Mouse (Mus musculus): ENCODE data around the gene Nutf2. TPM values are rescaled to one million over a fixed set of nuclear protein-coding genes. Genes with fewer than 3 reads are reported as not detected.

The Nutf2 gene
- polyA plus RNA-seq, 1 experiment = 61.6 TPM

GRCm38 (mm10) chr8:105897801-105898480, 37.6 kb downstream of the Nutf2 start:
- WGBS = 82% methylated on average over 9 of the region's 9 CpGs
- TF ChIP-seq POLR2A (IDR thresholded peaks at IDR 0.05; ENCODE audit: low read depth, low read length) (no peak), CTCF (conservative IDR thresholded peaks at IDR 0.05; ENCODE audit: insufficient read depth, insufficient read length, low read depth, low read length) (no peak)

GRCm38 (mm10) chr8:105900180-105900940, 40.0 kb downstream of the Nutf2 start, which contains the start of gene Pskh1:
TSS of gene Pskh1 (plus strand) at chr8:105900441.
- H3K27ac ChIP-seq (ENCODE audit: insufficient read depth, low read depth, low read length) = peak within 1 kb of the TSS; percentile 59
- no peaks in the 10 kb centered on the region; the same call in 1 of the 2 replicates for H3K36me3 ChIP-seq (ENCODE audit: control insufficient read depth, insufficient read depth, low read length)
- peak within 1 kb of the TSS; percentile 90 for H3K4me3 ChIP-seq (ENCODE audit: insufficient read depth, low read depth, low read length)
- WGBS = under 1% methylated on average over 68 of the region's 68 CpGs
- peak; percentile 95 for DNase-seq
- no peaks in the 10 kb centered on the region for H3K27me3 ChIP-seq (replicated peaks; ENCODE audit: control insufficient read depth, insufficient read depth, low read length)
- H3K4me1 ChIP-seq (ENCODE audit: control insufficient read depth, insufficient read depth, low read length) = peaks cover 2% of the 10 kb centered on the region; the same call in 1 of the 2 replicates
- TF ChIP-seq CTCF (conservative IDR thresholded peaks at IDR 0.05; ENCODE audit: insufficient read depth, insufficient read length, low read depth, low read length) (no peak), POLR2A (IDR thresholded peaks at IDR 0.05; ENCODE audit: low read depth, low read length) (peak; percentile 43)

More at GRCm38 (mm10) chr8:105897801-105898480, 37.6 kb downstream of the Nutf2 start:
- Histone ChIP-seq H3K36me3 (ENCODE audit: control insufficient read depth, insufficient read depth, low read length) (no peaks in the 10 kb centered on the region), H3K27ac (ENCODE audit: insufficient read depth, low read depth, low read length) (no peak overlapping the region), H3K27me3 (replicated peaks; ENCODE audit: control insufficient read depth, insufficient read depth, low read length) (no peaks in the 10 kb centered on the region), H3K4me3 (ENCODE audit: insufficient read depth, low read depth, low read length) (no peak overlapping the region), H3K4me1 (ENCODE audit: control insufficient read depth, insufficient read depth, low read length) (peaks cover 2% of the 10 kb centered on the region; the same call in 1 of the 2 replicates)
- DNase-seq = no peak

- H3K4me3 ChIP-seq (ENCODE audit: insufficient read depth, low read depth, low read length) = peak overlapping the region; percentile 90
- no peak for TF ChIP-seq POLR2A (IDR thresholded peaks at IDR 0.05; ENCODE audit: low read depth, low read length)
- no peak for TF ChIP-seq CTCF (conservative IDR thresholded peaks at IDR 0.05; ENCODE audit: insufficient read depth, insufficient read length, low read depth, low read length)
- WGBS = 25% methylated on average over 16 of the region's 16 CpGs
- peaks cover 2% of the 10 kb centered on the region; the same call in 1 of the 2 replicates for H3K4me1 ChIP-seq (ENCODE audit: control insufficient read depth, insufficient read depth, low read length)
- H3K36me3 ChIP-seq (ENCODE audit: control insufficient read depth, insufficient read depth, low read length) = no peaks in the 10 kb centered on the region; the same call in 1 of the 2 replicates
- H3K27me3 ChIP-seq (replicated peaks; ENCODE audit: control insufficient read depth, insufficient read depth, low read length) = no peaks in the 10 kb centered on the region
- no peak for DNase-seq
- H3K27ac ChIP-seq (ENCODE audit: insufficient read depth, low read depth, low read length) = no peak overlapping the region
Observed at GRCm38 (mm10) chr8:105900941-105901616, 40.7 kb downstream of the Nutf2 start.

GRCm38 (mm10) chr8:105919390-105919789, 59.0 kb downstream of the Nutf2 start:
- Histone ChIP-seq H3K36me3 (ENCODE audit: control insufficient read depth, insufficient read depth, low read length) (no peaks in the 10 kb centered on the region), H3K27me3 (replicated peaks; ENCODE audit: control insufficient read depth, insufficient read depth, low read length) (no peaks in the 10 kb centered on the region), H3K4me3 (ENCODE audit: insufficient read depth, low read depth, low read length) (no peak overlapping the region), H3K27ac (ENCODE audit: insufficient read depth, low read depth, low read length) (no peak overlapping the region), H3K4me1 (ENCODE audit: control insufficient read depth, insufficient read depth, low read length) (no peaks in the 10 kb centered on the region)
- no peak for TF ChIP-seq POLR2A (IDR thresholded peaks at IDR 0.05; ENCODE audit: low read depth, low read length)
- no peak for TF ChIP-seq CTCF (conservative IDR thresholded peaks at IDR 0.05; ENCODE audit: insufficient read depth, insufficient read length, low read depth, low read length)
- WGBS = 70% methylated on average over 3 of the region's 3 CpGs
- no peak for DNase-seq

- no peak for DNase-seq
- H3K27me3 ChIP-seq (replicated peaks; ENCODE audit: control insufficient read depth, insufficient read depth, low read length) = no peaks in the 10 kb centered on the region
- no peak for TF ChIP-seq CTCF (conservative IDR thresholded peaks at IDR 0.05; ENCODE audit: insufficient read depth, insufficient read length, low read depth, low read length)
- no peak for TF ChIP-seq POLR2A (IDR thresholded peaks at IDR 0.05; ENCODE audit: low read depth, low read length)
- no peak overlapping the region for H3K4me3 ChIP-seq (ENCODE audit: insufficient read depth, low read depth, low read length)
- no peaks in the 10 kb centered on the region for H3K4me1 ChIP-seq (ENCODE audit: control insufficient read depth, insufficient read depth, low read length)
- H3K27ac ChIP-seq (ENCODE audit: insufficient read depth, low read depth, low read length) = no peak overlapping the region
- H3K36me3 ChIP-seq (ENCODE audit: control insufficient read depth, insufficient read depth, low read length) = no peaks in the 10 kb centered on the region
- 79% methylated on average over 3 of the region's 3 CpGs for WGBS
Observed at GRCm38 (mm10) chr8:105925123-105925522, 64.7 kb downstream of the Nutf2 start.

Other genes starting within 250 kb of the Nutf2 start
- gene Ctcf, start 224.0 kb upstream of the Nutf2 start, polyA plus RNA-seq (2012; rRNA removed) = 13.3 and 16.7 TPM in 2 replicates
- 0.13 and 0.31 TPM in 2 replicates for gene Agrp, start 223.2 kb upstream of the Nutf2 start, polyA plus RNA-seq (2012; rRNA removed)
- 0.88 and 2.7 TPM in 2 replicates for gene Carmil2, start 174.3 kb upstream of the Nutf2 start, polyA plus RNA-seq (2012; rRNA removed)
- 39.9 and 44.4 TPM in 2 replicates for gene Acd, start 159.5 kb upstream of the Nutf2 start, polyA plus RNA-seq (2012; rRNA removed)
- 18.7 and 20.8 TPM in 2 replicates for gene Pard6a, start 159.4 kb upstream of the Nutf2 start, polyA plus RNA-seq (2012; rRNA removed)
- 0.10 and 0.19 TPM in 2 replicates for gene 4933405L10Rik, start 152.9 kb upstream of the Nutf2 start, polyA plus RNA-seq (2012; rRNA removed)
- 6.8 and 7.6 TPM in 2 replicates for gene Enkd1, start 152.4 kb upstream of the Nutf2 start, polyA plus RNA-seq (2012; rRNA removed)
- 7.5 and 7.8 TPM in 2 replicates for gene Gfod2, start 101.9 kb upstream of the Nutf2 start, polyA plus RNA-seq (2012; rRNA removed)
- gene Ranbp10, start 33.2 kb upstream of the Nutf2 start, polyA plus RNA-seq (2012; rRNA removed) = 22.1 and 24.8 TPM in 2 replicates
- 0.05 TPM in 1 of 2 replicates, not detected in the other for gene Tsnaxip1, start 32.8 kb upstream of the Nutf2 start, polyA plus RNA-seq (2012; rRNA removed)
- gene Cenpt, start 7.3 kb upstream of the Nutf2 start, polyA plus RNA-seq (2012; rRNA removed) = 6.7 and 7.3 TPM in 2 replicates
- gene Thap11, start 5.4 kb upstream of the Nutf2 start, polyA plus RNA-seq (2012; rRNA removed) = 41.5 and 45.3 TPM in 2 replicates
- gene Edc4, start 20.3 kb downstream of the Nutf2 start, polyA plus RNA-seq (2012; rRNA removed) = 38.5 and 47.9 TPM in 2 replicates
- 0.77 and 1.1 TPM in 2 replicates for gene Nrn1l, start 33.0 kb downstream of the Nutf2 start, polyA plus RNA-seq (2012; rRNA removed)
- gene Pskh1, start 39.9 kb downstream of the Nutf2 start, polyA plus RNA-seq (2012; rRNA removed) = 44.9 and 51.0 TPM in 2 replicates
- 1.0 and 1.5 TPM in 2 replicates for gene Ctrl, start 73.3 kb downstream of the Nutf2 start, polyA plus RNA-seq (2012; rRNA removed)
- 71.2 and 88.0 TPM in 2 replicates for gene Psmb10, start 77.9 kb downstream of the Nutf2 start, polyA plus RNA-seq (2012; rRNA removed)
- 2.2 and 2.4 TPM in 2 replicates for gene Lcat, start 82.8 kb downstream of the Nutf2 start, polyA plus RNA-seq (2012; rRNA removed)
- gene Slc12a4, start 105.5 kb downstream of the Nutf2 start, polyA plus RNA-seq (2012; rRNA removed) = 30.9 and 33.5 TPM in 2 replicates
- 0.05 and 0.10 TPM in 2 replicates for gene Dpep3, start 118.8 kb downstream of the Nutf2 start, polyA plus RNA-seq (2012; rRNA removed)
- gene Dus2, start 130.8 kb downstream of the Nutf2 start, polyA plus RNA-seq (2012; rRNA removed) = 10.2 and 11.6 TPM in 2 replicates
- 0.06 TPM in 1 of 2 replicates, not detected in the other for gene Dpep2nb, start 145.4 kb downstream of the Nutf2 start, polyA plus RNA-seq (2012; rRNA removed)
- gene Ddx28, start 151.3 kb downstream of the Nutf2 start, polyA plus RNA-seq (2012; rRNA removed) = 8.0 and 8.4 TPM in 2 replicates
- gene Nfatc3, start 198.3 kb downstream of the Nutf2 start, polyA plus RNA-seq (2012; rRNA removed) = 18.6 and 19.5 TPM in 2 replicates